Mouse (Mus musculus): ENCODE measurements at regions not wholly inside any gene's neighbourhood (a gene's known extent, or its start where the extent isn't known, plus 50 kb on each side); places are given as distances from the start of the nearest gene placed in this dataset.

DNA sequence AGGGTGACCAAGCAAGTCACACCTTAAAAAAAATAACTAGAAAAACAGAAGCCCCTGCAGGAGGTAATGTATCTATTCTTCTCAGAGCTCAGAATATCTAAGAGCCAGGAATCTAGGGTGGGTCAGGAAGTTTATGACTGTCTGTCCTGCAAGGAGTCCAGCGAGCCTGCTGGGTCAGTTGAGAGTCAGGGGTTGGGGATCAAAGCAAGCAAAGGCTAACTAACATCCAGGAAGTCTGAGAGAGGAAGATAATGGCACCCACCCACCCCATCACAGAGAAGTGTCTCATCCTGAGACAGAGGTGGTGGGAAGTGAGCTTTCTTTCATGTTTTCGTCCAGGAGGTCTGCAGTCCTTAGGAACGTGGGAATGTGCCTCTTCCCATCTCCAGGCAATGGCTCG lies 116.4 kb upstream of the Slc44a1 start:
- TF ChIP-seq CTCF (IDR thresholded peaks at IDR 0.05; ENCODE audit: insufficient read depth, low read depth, low read length), result no peak
- TF ChIP-seq POLR2A (IDR thresholded peaks at IDR 0.05; ENCODE audit: insufficient read depth, low read depth, low read length), result no peak

All from olfactory bulb, adult 2 months (tissue).